Mouse (Mus musculus) liver, adult 2 months (tissue): ENCODE data around the gene Hdac7.

Source experiments
- CTCF ChIP-seq: fragments of 200-500 bp; IDR thresholded peaks from 2 replicates; pipeline ENCODE4 v1.5.1; 2011; ENCODE audit warnings: low read depth, low read length, control low read depth
- POLR2A ChIP-seq: fragments of 200-500 bp; IDR thresholded peaks from 2 replicates; pipeline ENCODE4 v1.6.1; 2011; ENCODE audit warnings: low read length, control low read depth; ENCODE audit not compliant: insufficient read depth; ENCODE audit errors: extremely low read depth

DNA sequence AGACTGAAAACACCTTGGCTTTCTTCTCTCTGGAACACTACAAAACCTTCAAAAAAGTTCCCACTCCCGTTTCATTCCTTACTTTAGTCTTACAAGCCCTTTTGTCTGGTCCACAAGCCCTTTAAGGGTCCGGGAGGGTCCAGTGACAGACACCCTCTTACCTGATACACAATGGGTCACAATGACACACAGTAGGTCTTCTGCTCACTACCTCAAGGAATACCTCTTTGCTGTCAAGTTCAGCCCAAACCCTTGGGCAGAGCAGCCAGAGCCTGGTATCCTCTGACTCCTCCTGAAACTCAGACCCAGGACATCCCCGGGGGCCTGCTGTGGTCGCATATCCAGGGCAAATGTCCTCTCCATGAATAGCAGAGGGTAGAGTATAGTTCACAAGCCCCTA, 95.3 kb downstream of the Hdac7 start:
- TF ChIP-seq CTCF: no peak
- no peak for TF ChIP-seq POLR2A
